Comparison of ENCODE assay signal across 12 mouse cellular contexts in genomic region chr11:115857146-115857545, GRCm38 (mm10). TPM values are rescaled to one million over a fixed set of nuclear protein-coding genes. Genes with fewer than 3 reads are reported as not detected.
DNase-seq lines count a peak whose midpoint lies in the region; ATAC-seq and TF ChIP-seq lines count a peak whose summit lies in the region.
"Not testable (repeated sequence)": the region's sequence is repeated elsewhere in the genome, so short reads cannot be mapped to it uniquely, and the experiment has no call there.
"Had no signal": no experiment of that assay in that cellular context is flagged by ENCODE, and none has a peak within 500 bp of the region (broad histone marks: within the 10 kb centered on the region; RNA-seq: fewer than 3 reads in every experiment).

No protein-coding gene starts in this region.

- TF ChIP-seq RAD21 in MEL (IDR thresholded peaks at IDR 0.05; ENCODE audit: low read depth, low read length) = not testable (repeated sequence)

- H3K4me2 ChIP-seq in intestine, postnatal 0 days (replicated peaks; ENCODE audit: low read depth); lung, postnatal 0 days (replicated peaks; ENCODE audit: low read depth, low read length): not testable (repeated sequence)

- H3K36me3 ChIP-seq in MEL (ENCODE audit: control insufficient read depth in 1 of 2, insufficient read depth in 2 of 2, low read length in 2 of 2); lung, postnatal 0 days (ENCODE audit: insufficient read depth, low read length): not testable (repeated sequence)
- H3K36me3 ChIP-seq in intestine, postnatal 0 days (ENCODE audit: control insufficient read depth, insufficient read depth) = peaks cover 45% of the 10 kb centered on the region

- not testable (repeated sequence) for H3K4me1 ChIP-seq in MEL (ENCODE audit: control insufficient read depth in 1 of 2, insufficient read depth in 2 of 2, low read length in 2 of 2); intestine, postnatal 0 days (replicated peaks; ENCODE audit: control insufficient read depth, insufficient read depth, low read length); lung, postnatal 0 days (ENCODE audit: insufficient read depth, low read depth, low read length)

- not testable (repeated sequence) for H3K4me3 ChIP-seq in MEL (ENCODE audit: control insufficient read depth in 1 of 2, insufficient read depth in 1 of 2, low read depth in 2 of 2, low read length in 2 of 2); intestine, postnatal 0 days (ENCODE audit: low read depth, low read length); layer of hippocampus, adult 2 months; lung, postnatal 0 days (ENCODE audit: low read depth, low read length)

- DNase-seq in A20 (ENCODE audit: low read depth, low spot score) (peak; percentile 9), ES-CJ7 (ENCODE audit: low read depth, low spot score) (peak; percentile 56), R1 (ENCODE audit: low read depth, low spot score) (peak; percentile 72), ZHBTc4 (ENCODE audit: low read depth, low spot score) (peak; percentile 41)
- DNase-seq in MEL (ENCODE audit: low read depth, low spot score); layer of hippocampus, adult 2 months (ENCODE audit: low spot score in 2 of 2); lung, postnatal 0 days (ENCODE audit: low spot score): not testable (repeated sequence)

- WGBS in intestine, postnatal 0 days = 91% methylated on average over 4 of the region's 4 CpGs
- 89% methylated on average over 4 of the region's 4 CpGs for WGBS in lung, postnatal 0 days

- not testable (repeated sequence) for H3K79me2 ChIP-seq in MEL (ENCODE audit: control insufficient read depth, insufficient read depth, low read length, poor library complexity)

- not testable (repeated sequence) for H3K9ac ChIP-seq in MEL (ENCODE audit: control insufficient read depth, low read depth, low read length, poor library complexity, severe bottlenecking); intestine, postnatal 0 days (ENCODE audit: low read depth, low read length); lung, postnatal 0 days (replicated peaks; ENCODE audit: low read depth)

- TF ChIP-seq POLR2A in MEL (IDR thresholded peaks at IDR 0.05; ENCODE audit: control insufficient read depth in 1 of 2, insufficient read depth in 1 of 2, low read depth in 1 of 2, low read length in 2 of 2, poor library complexity in 1 of 2) = not testable (repeated sequence)

- H3K27ac ChIP-seq in MEL (ENCODE audit: control insufficient read depth, low read depth, low read length); intestine, postnatal 0 days (ENCODE audit: low read depth, low read length); layer of hippocampus, adult 2 months; lung, postnatal 0 days (ENCODE audit: low read length): not testable (repeated sequence)

- not testable (repeated sequence) for TF ChIP-seq EP300 in MEL (IDR thresholded peaks at IDR 0.05; ENCODE audit: low read depth in 1 of 2, low read length in 2 of 2); lung, postnatal 0 days (IDR thresholded peaks at IDR 0.05)

- H3K27me3 ChIP-seq in MEL (ENCODE audit: control insufficient read depth in 1 of 2, insufficient read depth in 2 of 2, low read length in 2 of 2) = not testable (repeated sequence)
- H3K27me3 ChIP-seq in intestine, postnatal 0 days (replicated peaks; ENCODE audit: control insufficient read depth, insufficient read depth, low read length) = peaks cover 13% of the 10 kb centered on the region
- peaks cover 22% of the 10 kb centered on the region for H3K27me3 ChIP-seq in lung, postnatal 0 days (replicated peaks; ENCODE audit: insufficient read depth, low read length)

- H3K9me3 ChIP-seq in MEL (replicated peaks; ENCODE audit: insufficient read depth, low read length); intestine, postnatal 0 days (ENCODE audit: control insufficient read depth); lung, postnatal 0 days (ENCODE audit: low read length): not testable (repeated sequence)

- TF ChIP-seq CTCF in MEL (IDR thresholded peaks at IDR 0.05 in 2 of 3, conservative IDR thresholded peaks at IDR 0.05 in 1 of 3; ENCODE audit: control insufficient read depth in 1 of 3, insufficient read depth in 1 of 3, low read depth in 2 of 3, low read length in 3 of 3, poor library complexity in 1 of 3, severe bottlenecking in 1 of 3) = peak in 1 of 3 experiments; percentile 29; a peak in 2 of 6 replicates
- peak; percentile 17; the same call in 1 of the 2 replicates for TF ChIP-seq CTCF in intestine, postnatal 0 days (IDR thresholded peaks at IDR 0.05; ENCODE audit: low read depth)
- TF ChIP-seq CTCF in layer of hippocampus, adult 2 months (conservative IDR thresholded peaks at IDR 0.05) = peak; percentile 14; the same call in 1 of the 2 replicates
- TF ChIP-seq CTCF in lung, postnatal 0 days (IDR thresholded peaks at IDR 0.05) = peak; percentile 9; the same call in 1 of the 2 replicates

- ATAC-seq in intestine, postnatal 0 days; lung, postnatal 0 days: not testable (repeated sequence)

TF ChIP-seq in MEL, 35 proteins besides CTCF, POLR2A, EP300 and RAD21:
- peak; percentile 21; the same call in 1 of the 2 replicates for TF ChIP-seq SMC3 (IDR thresholded peaks at IDR 0.05; ENCODE audit: low read depth, low read length)
TF ChIP-seq in MEL: peak in this region for 1; not testable (repeated sequence) for 34.

RNA-seq across cellular contexts. Expression of gene Myo15b, which starts 1.1 kb away (rescaled TPM):
- total RNA-seq in MEL (2012; rRNA removed) = 1.3 and 1.5 TPM in 2 replicates
- 1 to 10 TPM in 1 of 2 experiments, not detected in 1; 3.2 TPM for polyA plus RNA-seq in MEL (2012; ENCODE audit: insufficient read depth in 1 of 2, insufficient read length in 2 of 2, low read depth in 1 of 2, low replicate concordance in 2 of 2, missing spikeins in 1 of 2)
- polyA plus RNA-seq in intestine, postnatal 0 days (2015; fragmentation: Nextera tagmentation; extraction: Ambion mirVana) = 332 and 377 TPM in 2 replicates
- under 1 TPM; 0.22 to 0.41 TPM for total RNA-seq in layer of hippocampus, adult 2 months (2021)
- polyA plus RNA-seq in lung, postnatal 0 days (2015; fragmentation: Nextera tagmentation; extraction: Ambion mirVana) = 0.57 and 0.68 TPM in 2 replicates
- total RNA-seq: adrenal gland, adult 18-20 months had no signal
- polyA plus RNA-seq: activated CD4-positive, CD25-positive, alpha-beta regulatory T cell, adult 4 months; C2C12; CD4-positive, CD25-positive, alpha-beta regulatory T cell, adult 4 months had no signal

RNA-seq across cellular contexts. Expression of gene Llgl2, which starts 33.3 kb away (rescaled TPM):
- 13.7 and 15.9 TPM in 2 replicates for total RNA-seq in MEL (2012; rRNA removed)
- polyA plus RNA-seq in MEL (2012; ENCODE audit: insufficient read depth in 1 of 2, insufficient read length in 2 of 2, low read depth in 1 of 2, low replicate concordance in 2 of 2, missing spikeins in 1 of 2) = 10 to 100 TPM in 1 of 2 experiments, not detected in 1; 22.6 TPM
- polyA plus RNA-seq in intestine, postnatal 0 days (2015; fragmentation: Nextera tagmentation; extraction: Ambion mirVana) = 60.5 and 61.8 TPM in 2 replicates
- 1 to 10 TPM; 1.6 to 2.3 TPM for total RNA-seq in layer of hippocampus, adult 2 months (2021)
- polyA plus RNA-seq in lung, postnatal 0 days (2015; fragmentation: Nextera tagmentation; extraction: Ambion mirVana) = 66.0 and 70.1 TPM in 2 replicates

RNA-seq across cellular contexts. Expression of gene Smim5, which starts 42.6 kb away (rescaled TPM):
- total RNA-seq in MEL (2012; rRNA removed) = 24.9 and 41.0 TPM in 2 replicates
- 10 to 100 TPM in 1 of 2 experiments, not detected in 1; 24.8 TPM for polyA plus RNA-seq in MEL (2012; ENCODE audit: insufficient read depth in 1 of 2, insufficient read length in 2 of 2, low read depth in 1 of 2, low replicate concordance in 2 of 2, missing spikeins in 1 of 2)
- polyA plus RNA-seq in intestine, postnatal 0 days (2015; fragmentation: Nextera tagmentation; extraction: Ambion mirVana) = 1.9 and 3.4 TPM in 2 replicates
- 1 to 10 TPM in 1 of 2 experiments, under 1 TPM in 1; 0.54 to 1.3 TPM for total RNA-seq in layer of hippocampus, adult 2 months (2021)
- 25.8 and 27.6 TPM in 2 replicates for polyA plus RNA-seq in lung, postnatal 0 days (2015; fragmentation: Nextera tagmentation; extraction: Ambion mirVana)

RNA-seq across cellular contexts. Expression of gene Tsen54, which starts 42.6 kb away (rescaled TPM):
- total RNA-seq in MEL (2012; rRNA removed) = 55.5 and 72.0 TPM in 2 replicates
- polyA plus RNA-seq in MEL (2012; ENCODE audit: insufficient read depth in 1 of 2, insufficient read length in 2 of 2, low read depth in 1 of 2, low replicate concordance in 2 of 2, missing spikeins in 1 of 2) = 10 to 100 TPM in 1 of 2 experiments, not detected in 1; 55.8 TPM
- 16.7 and 17.0 TPM in 2 replicates for polyA plus RNA-seq in intestine, postnatal 0 days (2015; fragmentation: Nextera tagmentation; extraction: Ambion mirVana)
- total RNA-seq in layer of hippocampus, adult 2 months (2021) = 10 to 100 TPM; 11.8 to 13.0 TPM
- 18.2 and 19.9 TPM in 2 replicates for polyA plus RNA-seq in lung, postnatal 0 days (2015; fragmentation: Nextera tagmentation; extraction: Ambion mirVana)

RNA-seq across cellular contexts. Expression of gene Caskin2, which starts 43.7 kb away (rescaled TPM):
- total RNA-seq in MEL (2012; rRNA removed) = 6.5 and 6.8 TPM in 2 replicates
- 10 to 100 TPM in 1 of 2 experiments, not detected in 1; 10.9 TPM for polyA plus RNA-seq in MEL (2012; ENCODE audit: insufficient read depth in 1 of 2, insufficient read length in 2 of 2, low read depth in 1 of 2, low replicate concordance in 2 of 2, missing spikeins in 1 of 2)
- polyA plus RNA-seq in intestine, postnatal 0 days (2015; fragmentation: Nextera tagmentation; extraction: Ambion mirVana) = 7.4 and 7.6 TPM in 2 replicates
- 10 to 100 TPM; 17.7 to 19.7 TPM for total RNA-seq in layer of hippocampus, adult 2 months (2021)
- polyA plus RNA-seq in lung, postnatal 0 days (2015; fragmentation: Nextera tagmentation; extraction: Ambion mirVana) = 17.5 and 17.9 TPM in 2 replicates

Comparison
In these comparisons a context has a peak if more than half of its experiments do, and no peak if none do; other contexts are left out.
1. RNA of gene Myo15b, which starts 1.1 kb away (polyA plus RNA-seq): 332 to 377 TPM in intestine, postnatal 0 days; 3.2 TPM in MEL and 0.57 to 0.68 TPM in lung, postnatal 0 days; every median in the first group is over 10 times any median in the second.